Mouse (Mus musculus) stomach, embryonic 14.5 days (tissue): ENCODE results near the gene Nrg3. TPM values are rescaled to one million over a fixed set of nuclear protein-coding genes. Genes with fewer than 3 reads are reported as not detected.

ENCODE experiments used
- ATAC-seq: fragments of 200-750 bp; cut with Nextera tagmentation; 2 replicates; pipeline ENCODE4 v1.8.0; 2017; ENCODE audit warnings: low read depth, moderate TSS enrichment; ENCODE audit not compliant: insufficient number of reproducible peaks, insufficient read depth, low FRiP score
- H3K27ac ChIP-seq: fragments of 300-500 bp; sonication (generic); 2 replicates; pipeline ENCODE4 v1.5.1; 2014; ENCODE audit warnings: mild to moderate bottlenecking, low read length, moderate library complexity, mixed read lengths
- H3K27me3 ChIP-seq: fragments of 300-500 bp; sonication (generic); 2 replicates; pipeline ENCODE4 v1.6.1; 2014; ENCODE audit warnings: low read length, control low read depth, mixed read lengths; ENCODE audit not compliant: control insufficient read depth, insufficient read depth
- H3K36me3 ChIP-seq: fragments of 300-500 bp; sonication (generic); 2 replicates; pipeline ENCODE4 v1.6.1; 2014; ENCODE audit warnings: mild to moderate bottlenecking, control low read depth, low read length, moderate library complexity, mixed read lengths; ENCODE audit not compliant: control insufficient read depth, insufficient read depth
- H3K4me1 ChIP-seq: fragments of 300-500 bp; sonication (generic); 2 replicates; pipeline ENCODE4 v1.6.1; 2014; ENCODE audit warnings: low read length, control low read depth, mixed read lengths; ENCODE audit not compliant: control insufficient read depth, insufficient read depth
- H3K4me2 ChIP-seq: fragments of 300-500 bp; sonication (generic); replicated peaks from 2 replicates; pipeline ENCODE4 v1.6.1; 2014; ENCODE audit warnings: low read depth, low read length, control low read depth
- H3K4me3 ChIP-seq: fragments of 300-500 bp; sonication (generic); 2 replicates; pipeline ENCODE4 v1.5.1; 2014; ENCODE audit warnings: low read depth, low read length, control low read depth
- H3K9ac ChIP-seq: fragments of 300-500 bp; sonication (generic); replicated peaks from 2 replicates; pipeline ENCODE4 v1.6.1; 2014; ENCODE audit warnings: low read depth, mild to moderate bottlenecking, control low read depth, low read length, moderate library complexity, mixed read lengths
- H3K9me3 ChIP-seq: fragments of 300-500 bp; sonication (generic); 2 replicates; pipeline ENCODE4 v1.6.1; 2016; ENCODE audit warnings: low read depth, low read length, control low read depth; ENCODE audit not compliant: control insufficient read depth
- WGBS: fragments of 180-500 bp; shearing (Covaris S2); extraction: QIAGEN DNeasy Blood & Tissue Kit; methylation state at CpG from one replicate; pipeline ENCODE4 v1.1.7; 2014; 5-methylcytosine and 5-hydroxymethylcytosine counted together
- polyA plus RNA-seq: library from polyadenylated mRNA; unstranded; fragments of >200 nt; fragmentation: Nextera tagmentation; extraction: Ambion mirVana; gene quantifications from 2 replicates; pipeline ENCODE4 v1.2.1, GENCODE M21; 2014

Gene Nrg3
- polyA plus RNA-seq, 1 experiment from 2014 or later = 1.1 TPM

GRCm38 (mm10) chr14:39413270-39413669, 59.6 kb downstream of the Nrg3 start:
- no peak for ATAC-seq
- Histone ChIP-seq H3K9me3 (no peaks in the 10 kb centered on the region), H3K4me3 (no peak overlapping the region), H3K4me1 (no peaks in the 10 kb centered on the region), H3K36me3 (no peaks in the 10 kb centered on the region), H3K27ac (no peak overlapping the region), H3K4me2 (no peak overlapping the region), H3K9ac (no peak overlapping the region), H3K27me3 (no peaks in the 10 kb centered on the region)
- WGBS = 70% methylated on average over 9 of the region's 9 CpGs

GRCm38 (mm10) chr14:39386845-39387244, 86.0 kb downstream of the Nrg3 start:
- no peaks in the 10 kb centered on the region for H3K4me1 ChIP-seq
- H3K9me3 ChIP-seq = no peaks in the 10 kb centered on the region

GRCm38 (mm10) chr14:39381321-39381720, 91.6 kb downstream of the Nrg3 start:
- Histone ChIP-seq H3K36me3 (no peaks in the 10 kb centered on the region), H3K27ac (no peak overlapping the region), H3K4me1 (no peaks in the 10 kb centered on the region), H3K27me3 (no peaks in the 10 kb centered on the region), H3K4me3 (no peak overlapping the region), H3K4me2 (no peak overlapping the region), H3K9ac (no peak overlapping the region), H3K9me3 (no peaks in the 10 kb centered on the region)
- no peak for ATAC-seq

More at GRCm38 (mm10) chr14:39386845-39387244, 86.0 kb downstream of the Nrg3 start:
- Histone ChIP-seq H3K27ac (no peak overlapping the region), H3K4me2 (no peak overlapping the region), H3K27me3 (no peaks in the 10 kb centered on the region), H3K4me3 (no peak overlapping the region), H3K9ac (no peak overlapping the region), H3K36me3 (no peaks in the 10 kb centered on the region)
- ATAC-seq = no peak

- Histone ChIP-seq H3K4me1 (no peaks in the 10 kb centered on the region), H3K9me3 (no peaks in the 10 kb centered on the region), H3K27me3 (no peaks in the 10 kb centered on the region), H3K4me2 (no peak overlapping the region), H3K4me3 (no peak overlapping the region), H3K36me3 (no peaks in the 10 kb centered on the region), H3K9ac (no peak overlapping the region), H3K27ac (no peak overlapping the region)
- WGBS = 72% methylated on average over 1 of the region's 1 CpGs
- ATAC-seq = no peak
These were observed 99.7 kb downstream of the Nrg3 start for GRCm38 (mm10) chr14:39373220-39373619.

- Histone ChIP-seq H3K36me3 (no peaks in the 10 kb centered on the region), H3K9ac (no peak overlapping the region), H3K9me3 (no peaks in the 10 kb centered on the region), H3K4me2 (no peak overlapping the region), H3K27ac (no peak overlapping the region), H3K4me1 (no peaks in the 10 kb centered on the region), H3K27me3 (no peaks in the 10 kb centered on the region), H3K4me3 (no peak overlapping the region)
- ATAC-seq = no peak
- 83% methylated on average over 2 of the region's 2 CpGs for WGBS
These were observed 116.6 kb downstream of the Nrg3 start for GRCm38 (mm10) chr14:39356251-39356650.

- Histone ChIP-seq H3K27ac (no peak overlapping the region), H3K9ac (no peak overlapping the region), H3K27me3 (no peaks in the 10 kb centered on the region), H3K4me1 (no peaks in the 10 kb centered on the region), H3K9me3 (no peaks in the 10 kb centered on the region), H3K4me3 (no peak overlapping the region), H3K4me2 (no peak overlapping the region), H3K36me3 (no peaks in the 10 kb centered on the region)
- no peak for ATAC-seq
- WGBS = 73% methylated on average over 4 of the region's 4 CpGs
These were observed 120.7 kb downstream of the Nrg3 start for GRCm38 (mm10) chr14:39351979-39352737.

GRCm38 (mm10) chr14:39317424-39318110, 155.3 kb downstream of the Nrg3 start:
- no peak for ATAC-seq
- Histone ChIP-seq H3K4me1 (no peaks in the 10 kb centered on the region), H3K27me3 (no peaks in the 10 kb centered on the region), H3K9ac (no peak overlapping the region), H3K36me3 (no peaks in the 10 kb centered on the region), H3K4me3 (no peak overlapping the region), H3K4me2 (no peak overlapping the region), H3K27ac (no peak overlapping the region), H3K9me3 (no peaks in the 10 kb centered on the region)
- 69% methylated on average over 4 of the region's 4 CpGs for WGBS

GRCm38 (mm10) chr14:39314111-39314510, 158.8 kb downstream of the Nrg3 start:
- H3K9ac ChIP-seq = no peak overlapping the region
- H3K4me1 ChIP-seq = no peaks in the 10 kb centered on the region
- ATAC-seq = no peak
- H3K4me3 ChIP-seq = no peak overlapping the region
- H3K27ac ChIP-seq = no peak overlapping the region
- H3K36me3 ChIP-seq = no peaks in the 10 kb centered on the region
- H3K9me3 ChIP-seq = no peaks in the 10 kb centered on the region
- H3K27me3 ChIP-seq = no peaks in the 10 kb centered on the region
- no peak overlapping the region for H3K4me2 ChIP-seq
